ENCODE assay signal across 20 mouse cellular contexts in genomic region chr6:84581833-84582445, GRCm38 (mm10). TPM values are rescaled to one million over a fixed set of nuclear protein-coding genes. Genes with fewer than 3 reads are reported as not detected.
DNase-seq lines count a peak whose midpoint lies in the region; ATAC-seq and TF ChIP-seq lines count a peak whose summit lies in the region.
"Had no signal": no experiment of that assay in that cellular context is flagged by ENCODE, and none has a peak within 500 bp of the region (broad histone marks: within the 10 kb centered on the region; RNA-seq: fewer than 3 reads in every experiment).

No protein-coding gene starts in this region.

- peaks cover 100% of the 10 kb centered on the region for H3K27me3 ChIP-seq in heart, embryonic 10.5 days (ENCODE audit: insufficient read depth, poor library complexity, severe bottlenecking)
- peaks cover 97% of the 10 kb centered on the region for H3K27me3 ChIP-seq in hindbrain, embryonic 13.5 days
- H3K27me3 ChIP-seq in limb, embryonic 14.5 days (ENCODE audit: control insufficient read depth, insufficient read depth, low read length), result peaks cover 9% of the 10 kb centered on the region; the same call in 1 of the 2 replicates

- no peak for ATAC-seq in hindbrain, embryonic 13.5 days (ENCODE audit: low FRiP score)
- ATAC-seq in limb, embryonic 14.5 days (ENCODE audit: low FRiP score, low read depth), result no peak
- ATAC-seq: midbrain, embryonic 13.5 days had no signal

- H3K9me3 ChIP-seq in heart, embryonic 10.5 days, result no peaks in the 10 kb centered on the region
- no peaks in the 10 kb centered on the region for H3K9me3 ChIP-seq in hindbrain, embryonic 13.5 days
- H3K9me3 ChIP-seq in limb, embryonic 14.5 days (ENCODE audit: control insufficient read depth, low read length), result no peaks in the 10 kb centered on the region
- H3K9me3 ChIP-seq: heart, embryonic 15.5 days; midbrain, embryonic 13.5 days had no signal

- no peak for TF ChIP-seq POLR2A in limb, embryonic 14.5 days (IDR thresholded peaks at IDR 0.05; ENCODE audit: borderline replicate concordance, extremely low read depth, insufficient read depth, insufficient read length)

- peak overlapping the region; percentile 84 for H3K4me2 ChIP-seq in hindbrain, embryonic 13.5 days
- H3K4me2 ChIP-seq in limb, embryonic 14.5 days (replicated peaks; ENCODE audit: low read depth, low read length, severe bottlenecking), result peak overlapping the region; percentile 87; the same call in 1 of the 2 replicates
- H3K4me2 ChIP-seq: heart, embryonic 15.5 days had no signal

- no peaks in the 10 kb centered on the region for H3K36me3 ChIP-seq in heart, embryonic 10.5 days
- H3K36me3 ChIP-seq in hindbrain, embryonic 13.5 days, result no peaks in the 10 kb centered on the region
- H3K36me3 ChIP-seq in limb, embryonic 14.5 days (ENCODE audit: control insufficient read depth, insufficient read depth, low read length), result peaks cover 24% of the 10 kb centered on the region
- H3K36me3 ChIP-seq: heart, embryonic 15.5 days; midbrain, embryonic 13.5 days had no signal

- H3K27ac ChIP-seq in heart, embryonic 10.5 days, result no peak overlapping the region
- H3K27ac ChIP-seq in hindbrain, embryonic 13.5 days, result 0 out of 2 replicates have a peak overlapping the region, but pooled peaks have one; percentile 12
- 0 out of 2 replicates have a peak overlapping the region, but pooled peaks have one; percentile 13 for H3K27ac ChIP-seq in limb, embryonic 14.5 days (replicated peaks; ENCODE audit: low read depth, low read length)
- H3K27ac ChIP-seq: heart, embryonic 15.5 days; midbrain, embryonic 13.5 days had no signal

- peaks cover 50% of the 10 kb centered on the region for H3K4me1 ChIP-seq in heart, embryonic 10.5 days
- peaks cover 63% of the 10 kb centered on the region for H3K4me1 ChIP-seq in hindbrain, embryonic 13.5 days (replicated peaks)
- peaks cover 62% of the 10 kb centered on the region for H3K4me1 ChIP-seq in limb, embryonic 14.5 days (ENCODE audit: control insufficient read depth, insufficient read depth, low read length)

- peak; percentile 72 for DNase-seq in heart, embryonic 10.5 days (ENCODE audit: low spot score)
- DNase-seq in heart, postnatal 36 days, result no peak
- DNase-seq in retina, postnatal 1 day, result peak; percentile 36
- no peak for DNase-seq in retina, embryonic 14.5 days (ENCODE audit: low spot score)
- DNase-seq in limb, embryonic 14.5 days (ENCODE audit: low spot score), result peak; percentile 19
- DNase-seq in embryo, embryonic 11 days, result no peak
- DNase-seq in left cerebral cortex, adult 8-10 months (ENCODE audit: low spot score in 2 of 2), result no peak
- DNase-seq: adrenal gland, postnatal 36 days; B cell, adult 2 months; cerebellum, adult 8-10 months; heart, adult 18-20 months; kidney, adult 9 months; lung, adult 2 months; spleen, adult 18-20 months; thymus, postnatal 14 days had no signal

- 59% methylated on average over 9 of the region's 9 CpGs for WGBS in heart, embryonic 10.5 days
- WGBS in hindbrain, embryonic 13.5 days, result 51% methylated on average over 9 of the region's 9 CpGs
- WGBS in limb, embryonic 14.5 days, result 48% methylated on average over 9 of the region's 9 CpGs

- H3K9ac ChIP-seq in hindbrain, embryonic 13.5 days, result peak overlapping the region; percentile 75; the same call in 1 of the 2 replicates
- no peak overlapping the region for H3K9ac ChIP-seq in limb, embryonic 14.5 days (ENCODE audit: low read depth, low read length, severe bottlenecking)
- H3K9ac ChIP-seq: heart, embryonic 15.5 days; midbrain, embryonic 13.5 days had no signal

- H3K4me3 ChIP-seq in heart, embryonic 10.5 days, result no peak overlapping the region
- H3K4me3 ChIP-seq in hindbrain, embryonic 13.5 days, result no peak overlapping the region
- H3K4me3 ChIP-seq in limb, embryonic 14.5 days (replicated peaks; ENCODE audit: low read length), result no peak overlapping the region
- H3K4me3 ChIP-seq: erythroblast, embryonic 14.5 days; heart, embryonic 15.5 days; midbrain, embryonic 13.5 days had no signal

- intact Hi-C loops in heart, postnatal 36 days (cut with DNase I), result loop anchor here (10.0 kb wide), 1 partner anchor 553 kb away; the partner anchor contains the start of gene Spr

RNA-seq across cellular contexts. Expression of gene Cyp26b1, which starts 11.8 kb away (rescaled TPM):
- 2.3 and 2.7 TPM in 2 replicates for polyA plus RNA-seq in heart, embryonic 10.5 days (2016; fragmentation: Nextera tagmentation; extraction: Ambion mirVana)
- 10 to 100 TPM in 1 of 2 experiments, 1 to 10 TPM in 1; 6.0 to 16.9 TPM for total RNA-seq in heart, postnatal 36 days (2021)
- polyA plus RNA-seq in hindbrain, embryonic 13.5 days (2015; fragmentation: Nextera tagmentation; extraction: Ambion mirVana), result 55.5 and 62.8 TPM in 2 replicates
- polyA plus RNA-seq in limb, embryonic 14.5 days (2012; rRNA removed), result 20.1 and 26.1 TPM in 2 replicates
- 10.0 and 13.0 TPM in 2 replicates for polyA plus RNA-seq in limb, embryonic 14.5 days (2014; fragmentation: Nextera tagmentation; extraction: Ambion mirVana)
- total RNA-seq in left cerebral cortex, adult 8-10 months (2022), result 1 to 10 TPM; 4.4 to 8.9 (median 6.2) TPM
- total RNA-seq: neutrophil, adult 5-6 weeks had no signal
- polyA plus RNA-seq: erythroblast, embryonic 14.5 days had no signal

Comparison
In these comparisons a context has a peak if more than half of its experiments do, and no peak if none do; other contexts are left out.
1. DNase-seq: peak in heart, embryonic 10.5 days (single experiment), retina, postnatal 1 day (single experiment) and limb, embryonic 14.5 days (single experiment); none in heart, postnatal 36 days (0 of 2), retina, embryonic 14.5 days (single experiment), embryo, embryonic 11 days (single experiment) and left cerebral cortex, adult 8-10 months (0 of 2).